Mouse (Mus musculus) adrenal gland, postnatal 0 days (tissue): ENCODE measurements around the gene Efemp2. TPM values are rescaled to one million over a fixed set of nuclear protein-coding genes. Genes with fewer than 3 reads are reported as not detected.

Source experiments
- polyA plus RNA-seq: library from polyadenylated mRNA; unstranded; fragments of >200 nt; fragmentation: Nextera tagmentation; extraction: Ambion mirVana; gene quantifications from 2 replicates; pipeline ENCODE4 v1.2.1, GENCODE M21; 2015

Gene Efemp2
- polyA plus RNA-seq = 77.3 and 88.0 TPM in 2 replicates

GRCm38 (mm10) chr19:5473720-5474119 lies at the start of gene Efemp2:
TSS of gene Efemp2 (plus strand) at chr19:5473954.

GRCm38 (mm10) chr19:5424782-5425741 lies 48.7 kb upstream of the Efemp2 start, which contains the start of the genes Drap1 and AI837181:
TSS of gene Drap1 (minus strand) at chr19:5424979.
TSS of gene AI837181 (plus strand) at chr19:5425144.

GRCm38 (mm10) chr19:5447515-5448353 lies 26.0 kb upstream of the Efemp2 start, which contains the start of gene Fosl1:
TSS of gene Fosl1 (plus strand) at chr19:5447547.

GRCm38 (mm10) chr19:5457746-5458442 lies 15.9 kb upstream of the Efemp2 start, which contains the start of gene Ccdc85b:
TSS of gene Ccdc85b (minus strand) at chr19:5457894.

GRCm38 (mm10) chr19:5460465-5460911 lies 13.3 kb upstream of the Efemp2 start, which contains the start of gene Fibp:
TSS of gene Fibp (plus strand) at chr19:5460615.

GRCm38 (mm10) chr19:5468374-5468773 lies 5.4 kb upstream of the Efemp2 start, which contains the start of gene Ctsw:
TSS of gene Ctsw (minus strand) at chr19:5468507.

GRCm38 (mm10) chr19:5487768-5488550 lies 14.2 kb downstream of the Efemp2 start, which contains the start of gene Mus81:
TSS of gene Mus81 (minus strand) at chr19:5488402.

GRCm38 (mm10) chr19:5490313-5490897 lies 16.7 kb downstream of the Efemp2 start, which contains the start of gene Cfl1:
TSS of gene Cfl1 (plus strand) at chr19:5490455.

GRCm38 (mm10) chr19:5503687-5504086 lies 29.9 kb downstream of the Efemp2 start, which contains the start of gene 1700020D05Rik:
TSS of gene 1700020D05Rik (minus strand) at chr19:5503787.

GRCm38 (mm10) chr19:5510031-5511026 lies 36.6 kb downstream of the Efemp2 start, which contains the start of gene Snx32:
TSS of gene Snx32 (minus strand) at chr19:5510538.

Other genes starting within 250 kb of the Efemp2 start
- gene Pacs1, start 200.8 kb upstream of the Efemp2 start, polyA plus RNA-seq = 13.0 and 16.0 TPM in 2 replicates
- 149 and 197 TPM in 2 replicates for gene Sf3b2, start 178.5 kb upstream of the Efemp2 start, polyA plus RNA-seq
- 0.55 and 1.7 TPM in 2 replicates for gene Gal3st3, start 175.6 kb upstream of the Efemp2 start, polyA plus RNA-seq
- not detected in 2 replicates for gene Catsper1, start 138.2 kb upstream of the Efemp2 start, polyA plus RNA-seq
- 3.2 and 5.0 TPM in 2 replicates for gene Cst6, start 124.4 kb upstream of the Efemp2 start, polyA plus RNA-seq
- gene Eif1ad, start 107.2 kb upstream of the Efemp2 start, polyA plus RNA-seq = 23.8 and 31.0 TPM in 2 replicates
- 194 and 261 TPM in 2 replicates for gene Banf1, start 106.8 kb upstream of the Efemp2 start, polyA plus RNA-seq
- 36.8 and 43.5 TPM in 2 replicates for gene Sart1, start 85.3 kb upstream of the Efemp2 start, polyA plus RNA-seq
- gene Tsga10ip, start 71.4 kb upstream of the Efemp2 start, polyA plus RNA-seq = not detected in 2 replicates
- 284 and 285 TPM in 2 replicates for gene Drap1, start 49.0 kb upstream of the Efemp2 start, polyA plus RNA-seq
- 42.0 and 47.6 TPM in 2 replicates for gene AI837181, start 48.8 kb upstream of the Efemp2 start, polyA plus RNA-seq
- not detected in 2 replicates for gene Fosl1, start 26.4 kb upstream of the Efemp2 start, polyA plus RNA-seq
- 12.7 and 16.2 TPM in 2 replicates for gene Ccdc85b, start 16.1 kb upstream of the Efemp2 start, polyA plus RNA-seq
- gene Fibp, start 13.3 kb upstream of the Efemp2 start, polyA plus RNA-seq = 92.0 and 126 TPM in 2 replicates
- gene Ctsw, start 5.4 kb upstream of the Efemp2 start, polyA plus RNA-seq = 0.36 and 1.1 TPM in 2 replicates
- gene Mus81, start 14.4 kb downstream of the Efemp2 start, polyA plus RNA-seq = 18.1 and 22.0 TPM in 2 replicates
- 1,277 and 1,424 TPM in 2 replicates for gene Cfl1, start 16.5 kb downstream of the Efemp2 start, polyA plus RNA-seq
- gene 1700020D05Rik, start 29.8 kb downstream of the Efemp2 start, polyA plus RNA-seq = not detected in 2 replicates
- gene Snx32, start 36.6 kb downstream of the Efemp2 start, polyA plus RNA-seq = 14.4 and 16.0 TPM in 2 replicates
- gene Ovol1, start 86.7 kb downstream of the Efemp2 start, polyA plus RNA-seq = 0.36 and 0.41 TPM in 2 replicates
- 1.0 and 4.3 TPM in 2 replicates for gene Ap5b1, start 94.1 kb downstream of the Efemp2 start, polyA plus RNA-seq
- gene Rnaseh2c, start 127.9 kb downstream of the Efemp2 start, polyA plus RNA-seq = 189 and 232 TPM in 2 replicates
- gene Kat5, start 136.3 kb downstream of the Efemp2 start, polyA plus RNA-seq = 42.7 and 55.8 TPM in 2 replicates
- 32.7 and 55.1 TPM in 2 replicates for gene Rela, start 163.5 kb downstream of the Efemp2 start, polyA plus RNA-seq
- 23.6 and 38.7 TPM in 2 replicates for gene Sipa1, start 189.8 kb downstream of the Efemp2 start, polyA plus RNA-seq
- 20.8 and 28.6 TPM in 2 replicates for gene Map3k11, start 214.8 kb downstream of the Efemp2 start, polyA plus RNA-seq
- 8.7 and 15.1 TPM in 2 replicates for gene Pcnx3, start 215.0 kb downstream of the Efemp2 start, polyA plus RNA-seq
- gene Kcnk7, start 230.4 kb downstream of the Efemp2 start, polyA plus RNA-seq = 0.33 and 0.57 TPM in 2 replicates